Mouse (Mus musculus) sigmoid colon, adult 10 weeks (tissue): ENCODE results near the gene Gm8773. TPM values are rescaled to one million over a fixed set of nuclear protein-coding genes. Genes with fewer than 3 reads are reported as not detected.

Experiments
- polyA plus RNA-seq: library from polyadenylated mRNA; stranded (reverse); fragments of 350-450 nt; fragmentation: Illumina TruSeq; extraction: RNeasy Lipid Tissue Mini Kit (QIAGEN cat#74804); gene quantifications from one replicate; pipeline ENCODE4 v1.2.3, GENCODE M21; 2014; ENCODE audit warnings: low read depth, low replicate concordance

Gm8773 gene
- polyA plus RNA-seq, result 0.82 TPM

DNA sequence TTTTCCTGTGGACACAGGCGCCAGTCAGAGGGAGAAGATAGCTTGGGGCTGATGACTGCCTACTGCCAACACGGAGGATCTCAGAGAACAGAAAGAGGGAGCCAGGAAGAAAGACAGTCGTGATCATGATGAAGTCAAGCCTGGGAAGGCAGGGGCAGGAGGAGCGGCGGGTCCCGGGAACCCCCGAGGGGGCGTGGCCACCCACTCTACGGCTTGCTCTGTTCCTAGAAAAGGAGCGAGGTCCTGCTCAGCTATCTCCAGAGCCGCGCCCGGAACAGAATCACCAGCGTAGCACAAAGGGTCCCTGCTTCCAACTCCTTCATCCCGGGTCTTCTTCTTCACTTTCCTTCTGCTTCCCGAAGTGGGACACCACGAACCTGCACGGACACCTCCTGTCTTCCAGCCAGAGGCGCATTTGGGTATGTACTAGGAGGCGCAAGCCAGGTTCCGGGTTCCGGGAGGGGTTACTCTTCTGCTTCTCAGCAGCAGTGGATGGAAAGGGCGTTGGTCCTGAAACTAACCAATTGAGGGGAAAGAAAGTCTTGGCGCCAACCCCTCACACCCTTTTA, at the start of gene Gm8773:
Gene Gm8773, plus strand, starts transcription at position 51 of the 569 bp plus-strand sequence.

DNA sequence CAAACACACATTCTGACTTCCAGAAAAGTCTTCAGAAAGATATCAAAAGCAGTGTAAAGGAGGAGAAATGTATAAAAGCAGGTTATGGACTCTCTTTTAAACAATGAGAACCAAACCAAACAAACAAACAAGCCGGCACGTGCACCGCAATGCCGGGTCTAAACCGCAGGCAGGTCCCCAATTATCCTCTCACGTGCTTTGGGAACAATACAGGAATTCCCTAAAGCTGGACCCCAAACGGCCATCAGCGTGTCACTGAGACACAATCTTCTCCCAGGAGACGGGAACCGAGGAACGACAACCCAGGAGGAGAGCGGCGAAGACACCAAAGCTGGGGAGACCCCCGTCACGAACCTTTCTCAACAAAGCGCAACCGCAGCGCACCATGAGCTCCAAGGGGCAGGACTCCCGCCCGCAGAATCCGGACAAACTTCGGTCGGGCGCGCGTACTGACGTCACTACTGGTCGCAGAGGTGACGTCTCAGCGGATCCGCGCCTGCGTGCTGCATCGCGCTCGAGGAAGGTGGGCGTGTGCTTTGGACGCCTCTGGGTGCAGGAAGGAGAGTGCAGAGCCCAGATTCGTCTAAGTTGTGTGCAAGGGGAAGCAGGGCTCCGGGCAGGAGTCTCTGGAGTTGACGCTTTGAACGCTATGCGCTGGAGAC, 14.4 kb upstream of the Gm8773 start, which contains the start of gene Gtpbp10:
Gene Gtpbp10, minus strand, starts transcription at position 460 of the 662 bp plus-strand sequence.

Other genes with a start within 250 kb of the Gm8773 start
- 8.3 TPM for gene Cdk14, start 153.5 kb upstream of the Gm8773 start, polyA plus RNA-seq
- gene 1700015F17Rik, start 94.7 kb upstream of the Gm8773 start, polyA plus RNA-seq, result not detected
- 161 TPM for gene Cldn12, start 58.8 kb upstream of the Gm8773 start, polyA plus RNA-seq
- gene Gtpbp10, start 14.3 kb upstream of the Gm8773 start, polyA plus RNA-seq, result 46.4 TPM
- gene Cfap69, start 90.4 kb downstream of the Gm8773 start, polyA plus RNA-seq, result 6.4 TPM
- 33.8 TPM for gene Steap2, start 120.8 kb downstream of the Gm8773 start, polyA plus RNA-seq
- 9.1 TPM for gene Steap1, start 175.5 kb downstream of the Gm8773 start, polyA plus RNA-seq